Mouse (Mus musculus): ENCODE data around the gene Slc22a15. TPM values are rescaled to one million over a fixed set of nuclear protein-coding genes. Genes with fewer than 3 reads are reported as not detected.

The Slc22a15 gene
- polyA plus RNA-seq, 1 experiment from 2014 or later = 5.7 TPM

DNA sequence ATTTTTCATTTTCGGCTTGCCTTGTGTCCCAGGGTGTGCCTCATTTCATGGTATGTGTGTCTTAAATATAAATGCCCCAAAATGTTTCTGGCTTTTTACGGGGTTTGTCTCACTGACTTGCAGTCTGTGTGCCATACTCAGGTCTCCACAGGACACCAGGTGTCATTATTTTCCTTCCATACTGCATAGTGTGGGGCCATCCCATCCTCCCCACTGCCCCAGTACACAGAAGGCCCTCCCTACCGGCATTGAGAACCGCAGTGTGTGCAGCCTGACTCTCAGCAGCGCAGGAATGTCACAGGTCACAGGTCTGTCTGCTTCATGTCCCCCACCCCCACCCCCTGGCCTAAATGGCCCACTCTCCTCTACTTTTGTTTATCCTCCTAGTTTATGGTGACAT is 21.2 kb downstream of the Slc22a15 start:
- ATAC-seq = no peak
- Histone ChIP-seq H3K4me1 (ENCODE audit: control insufficient read depth, insufficient read depth, low read length) (no peaks in the 10 kb centered on the region), H3K9ac (ENCODE audit: low read depth, low read length) (no peak overlapping the region), H3K27me3 (replicated peaks; ENCODE audit: control insufficient read depth, insufficient read depth, low read length) (no peaks in the 10 kb centered on the region), H3K4me2 (ENCODE audit: low read depth, low read length) (no peak overlapping the region), H3K4me3 (ENCODE audit: low read length) (no peak overlapping the region), H3K27ac (ENCODE audit: low read length) (no peak overlapping the region), H3K36me3 (ENCODE audit: control insufficient read depth, insufficient read depth, low read length) (no peaks in the 10 kb centered on the region), H3K9me3 (ENCODE audit: control insufficient read depth, low read length) (no peaks in the 10 kb centered on the region)
- 56% methylated on average over 5 of the region's 5 CpGs for WGBS

DNA sequence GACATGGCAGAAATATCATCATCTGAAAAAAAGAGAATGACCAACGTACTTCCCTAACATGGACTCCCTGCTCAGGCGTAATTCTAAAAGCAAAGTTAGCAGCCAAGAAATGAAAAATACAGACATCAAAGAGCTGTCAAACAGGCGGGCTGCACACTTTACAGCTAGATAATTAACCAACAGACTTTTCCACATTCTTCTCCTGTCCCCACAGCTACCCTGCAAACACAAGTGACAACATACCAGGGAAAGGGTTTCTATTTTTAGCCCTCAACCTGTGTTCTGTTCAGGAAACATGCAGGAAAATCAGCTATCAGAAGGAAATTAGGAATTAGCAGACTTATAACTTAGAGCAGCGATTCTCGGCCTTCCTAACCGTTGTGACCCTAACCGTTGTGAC is 21.9 kb downstream of the Slc22a15 start:
- ATAC-seq = no peak
- H3K27ac ChIP-seq (ENCODE audit: low read length) = no peak overlapping the region
- no peaks in the 10 kb centered on the region for H3K4me1 ChIP-seq (ENCODE audit: control insufficient read depth, insufficient read depth, low read length)
- H3K9me3 ChIP-seq (ENCODE audit: control insufficient read depth, low read length) = no peaks in the 10 kb centered on the region
- no peak overlapping the region for H3K4me2 ChIP-seq (ENCODE audit: low read depth, low read length)
- 48% methylated on average over 7 of the region's 7 CpGs for WGBS
- H3K36me3 ChIP-seq (ENCODE audit: control insufficient read depth, insufficient read depth, low read length) = no peaks in the 10 kb centered on the region
- no peaks in the 10 kb centered on the region for H3K27me3 ChIP-seq (replicated peaks; ENCODE audit: control insufficient read depth, insufficient read depth, low read length)
- H3K4me3 ChIP-seq (ENCODE audit: low read length) = no peak overlapping the region
- H3K9ac ChIP-seq (ENCODE audit: low read depth, low read length) = no peak overlapping the region

DNA sequence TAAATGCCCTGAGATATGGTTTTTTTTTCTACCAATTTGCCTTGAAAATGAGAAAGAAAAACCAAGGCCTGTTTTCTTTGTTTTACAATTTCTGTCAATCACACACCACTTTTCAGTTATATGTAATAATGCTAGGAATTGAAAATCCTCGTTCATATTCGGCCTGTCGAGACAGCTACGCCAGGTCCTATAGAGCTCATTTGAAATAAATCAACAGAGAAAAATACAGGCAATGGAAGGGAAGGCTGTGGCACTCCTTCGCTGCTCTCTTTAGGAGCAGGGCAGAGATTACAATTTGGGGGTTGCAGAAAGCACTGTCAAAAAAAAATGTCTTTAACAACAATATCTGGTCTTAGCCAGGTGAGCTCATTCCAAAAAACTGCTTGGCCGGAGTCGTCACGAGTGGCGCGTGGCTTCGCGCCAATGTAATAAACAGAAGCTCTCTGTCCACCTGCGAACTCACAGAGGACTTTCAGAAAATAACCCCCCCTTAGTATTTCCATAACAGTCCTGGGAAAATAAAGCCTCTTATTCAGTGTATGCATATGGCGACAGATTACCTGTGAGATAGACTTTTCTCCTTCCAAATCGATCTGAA is 26.8 kb downstream of the Slc22a15 start:
- ATAC-seq = no peak
- H3K9me3 ChIP-seq (ENCODE audit: control insufficient read depth, low read length) = no peaks in the 10 kb centered on the region
- no peaks in the 10 kb centered on the region for H3K36me3 ChIP-seq (ENCODE audit: control insufficient read depth, insufficient read depth, low read length)
- WGBS = 80% methylated on average over 15 of the region's 15 CpGs
- no peak overlapping the region for H3K4me3 ChIP-seq (ENCODE audit: low read length)
- no peak overlapping the region for H3K4me2 ChIP-seq (ENCODE audit: low read depth, low read length)
- H3K4me1 ChIP-seq (ENCODE audit: control insufficient read depth, insufficient read depth, low read length) = no peaks in the 10 kb centered on the region
- H3K27ac ChIP-seq (ENCODE audit: low read length) = no peak overlapping the region
- H3K9ac ChIP-seq (ENCODE audit: low read depth, low read length) = no peak overlapping the region
- no peaks in the 10 kb centered on the region for H3K27me3 ChIP-seq (replicated peaks; ENCODE audit: control insufficient read depth, insufficient read depth, low read length)

DNA sequence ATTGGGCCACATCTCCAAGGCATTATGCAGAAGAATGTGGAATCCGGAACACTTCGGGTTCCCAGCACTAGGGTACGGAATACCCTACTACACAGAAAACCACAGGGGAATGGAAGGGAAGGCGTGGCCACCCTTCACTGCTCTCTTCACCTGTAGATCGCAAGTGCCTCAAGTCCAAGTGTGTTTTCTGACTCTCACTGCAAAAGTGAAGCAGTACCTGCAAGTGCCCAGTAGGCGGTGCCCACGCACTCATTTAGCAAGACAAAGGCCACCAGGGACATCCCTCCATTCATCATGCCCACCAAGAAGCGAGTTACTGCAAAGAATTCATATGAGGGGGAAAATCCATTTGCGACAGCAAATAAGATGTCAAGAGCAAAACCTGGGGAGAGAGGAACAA is 27.4 kb downstream of the Slc22a15 start:
- no peaks in the 10 kb centered on the region for H3K36me3 ChIP-seq (ENCODE audit: control insufficient read depth, insufficient read depth, low read length)
- no peak overlapping the region for H3K9ac ChIP-seq (ENCODE audit: low read depth, low read length)
- H3K27me3 ChIP-seq (replicated peaks; ENCODE audit: control insufficient read depth, insufficient read depth, low read length) = no peaks in the 10 kb centered on the region
- no peaks in the 10 kb centered on the region for H3K9me3 ChIP-seq (ENCODE audit: control insufficient read depth, low read length)
- 30% methylated on average over 9 of the region's 9 CpGs for WGBS
- H3K4me2 ChIP-seq (ENCODE audit: low read depth, low read length) = no peak overlapping the region
- no peak overlapping the region for H3K4me3 ChIP-seq (ENCODE audit: low read length)
- no peak overlapping the region for H3K27ac ChIP-seq (ENCODE audit: low read length)
- peak; percentile 18; the same call in 1 of the 2 replicates for ATAC-seq
- H3K4me1 ChIP-seq (ENCODE audit: control insufficient read depth, insufficient read depth, low read length) = no peaks in the 10 kb centered on the region

DNA sequence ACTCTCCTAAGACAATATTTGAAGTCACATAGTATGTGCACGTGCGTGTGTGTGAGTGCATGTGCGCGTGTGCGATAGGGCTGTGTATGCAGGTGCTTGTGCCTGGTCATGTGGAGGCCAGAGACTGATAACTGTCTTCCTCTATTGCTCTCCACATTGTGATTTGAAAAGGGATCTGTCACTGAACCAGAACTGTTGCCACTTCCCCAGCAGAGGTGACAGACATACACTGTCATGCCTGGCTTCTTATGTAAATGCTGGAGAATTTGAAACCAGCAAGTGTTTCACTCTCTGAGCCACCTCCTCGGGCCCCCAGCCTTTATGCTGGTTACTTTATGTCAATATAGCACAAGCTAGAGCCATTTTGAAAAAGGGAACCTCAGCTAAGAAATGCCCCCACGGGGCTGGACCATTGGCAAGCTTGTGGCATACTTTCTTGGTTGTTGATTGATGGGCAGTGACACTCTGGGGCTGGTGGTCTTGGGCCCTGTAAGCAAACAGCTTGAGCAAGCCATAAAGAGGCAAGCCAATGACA is 28.8 kb downstream of the Slc22a15 start:
- ATAC-seq = no peak
- no peak overlapping the region for H3K27ac ChIP-seq (ENCODE audit: low read length)
- H3K4me1 ChIP-seq (ENCODE audit: control insufficient read depth, insufficient read depth, low read length) = no peaks in the 10 kb centered on the region
- H3K4me3 ChIP-seq (ENCODE audit: low read length) = no peak overlapping the region
- H3K4me2 ChIP-seq (ENCODE audit: low read depth, low read length) = no peak overlapping the region
- no peaks in the 10 kb centered on the region for H3K9me3 ChIP-seq (ENCODE audit: control insufficient read depth, low read length)
- 84% methylated on average over 7 of the region's 7 CpGs for WGBS
- no peaks in the 10 kb centered on the region for H3K36me3 ChIP-seq (ENCODE audit: control insufficient read depth, insufficient read depth, low read length)
- H3K9ac ChIP-seq (ENCODE audit: low read depth, low read length) = no peak overlapping the region
- H3K27me3 ChIP-seq (replicated peaks; ENCODE audit: control insufficient read depth, insufficient read depth, low read length) = no peaks in the 10 kb centered on the region

DNA sequence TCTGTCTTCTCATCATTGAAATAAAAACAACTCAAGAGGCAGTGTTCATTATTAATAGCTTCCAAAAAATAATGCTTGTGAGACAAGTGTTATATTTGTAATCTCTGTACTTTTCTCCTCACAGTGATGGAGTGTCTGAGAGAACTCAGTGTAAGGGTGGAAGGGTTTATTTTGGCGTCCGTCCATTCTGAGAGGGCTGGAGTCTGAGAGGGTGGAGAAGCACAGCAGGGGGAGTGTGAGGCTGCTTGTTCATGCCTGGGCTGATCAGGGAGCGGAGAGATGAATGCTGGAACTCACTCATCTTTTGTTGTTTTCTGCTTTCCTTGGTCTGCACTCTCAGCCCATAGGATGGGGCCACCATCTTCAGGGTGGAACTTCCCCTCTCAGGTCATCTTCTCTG is 38.7 kb downstream of the Slc22a15 start:
- Histone ChIP-seq H3K27me3 (replicated peaks; ENCODE audit: control insufficient read depth, insufficient read depth, low read length) (no peaks in the 10 kb centered on the region), H3K4me2 (ENCODE audit: low read depth, low read length) (no peak overlapping the region), H3K27ac (ENCODE audit: low read length) (no peak overlapping the region), H3K4me1 (ENCODE audit: control insufficient read depth, insufficient read depth, low read length) (peaks cover 5% of the 10 kb centered on the region; the same call in 1 of the 2 replicates), H3K4me3 (ENCODE audit: low read length) (no peak overlapping the region), H3K9me3 (ENCODE audit: control insufficient read depth, low read length) (no peaks in the 10 kb centered on the region), H3K36me3 (ENCODE audit: control insufficient read depth, insufficient read depth, low read length) (no peaks in the 10 kb centered on the region), H3K9ac (ENCODE audit: low read depth, low read length) (no peak overlapping the region)
- 58% methylated on average over 3 of the region's 3 CpGs for WGBS
- ATAC-seq = peak; percentile 65

DNA sequence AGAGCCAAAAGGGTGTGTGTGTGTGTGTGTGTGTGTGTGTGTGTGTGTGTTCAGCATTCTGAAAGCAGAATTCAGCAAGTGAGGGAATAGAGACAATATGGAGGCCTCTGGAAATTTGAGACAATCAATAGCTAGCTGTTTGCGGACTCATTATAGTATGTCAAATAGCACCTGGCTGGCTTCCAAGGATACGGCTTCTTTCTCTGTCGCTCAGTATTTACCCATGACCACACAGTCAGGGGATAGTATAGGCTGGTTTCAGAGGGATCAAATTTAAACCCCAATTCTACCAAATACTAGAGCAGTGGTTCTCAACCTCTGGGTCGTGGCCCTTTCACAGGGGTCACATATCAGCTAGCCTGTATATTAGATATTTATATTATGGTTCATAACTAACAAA is 39.2 kb downstream of the Slc22a15 start:
- no peaks in the 10 kb centered on the region for H3K9me3 ChIP-seq (ENCODE audit: control insufficient read depth, low read length)
- ATAC-seq = peak; percentile 66; the same call in 1 of the 2 replicates
- no peaks in the 10 kb centered on the region for H3K36me3 ChIP-seq (ENCODE audit: control insufficient read depth, insufficient read depth, low read length)
- H3K27me3 ChIP-seq (replicated peaks; ENCODE audit: control insufficient read depth, insufficient read depth, low read length) = no peaks in the 10 kb centered on the region
- H3K9ac ChIP-seq (ENCODE audit: low read depth, low read length) = no peak overlapping the region
- no peak overlapping the region for H3K27ac ChIP-seq (ENCODE audit: low read length)
- H3K4me1 ChIP-seq (ENCODE audit: control insufficient read depth, insufficient read depth, low read length) = peaks cover 5% of the 10 kb centered on the region; the same call in 1 of the 2 replicates
- H3K4me3 ChIP-seq (ENCODE audit: low read length) = no peak overlapping the region
- H3K4me2 ChIP-seq (ENCODE audit: low read depth, low read length) = no peak overlapping the region
- WGBS = 48% methylated on average over 4 of the region's 4 CpGs

DNA sequence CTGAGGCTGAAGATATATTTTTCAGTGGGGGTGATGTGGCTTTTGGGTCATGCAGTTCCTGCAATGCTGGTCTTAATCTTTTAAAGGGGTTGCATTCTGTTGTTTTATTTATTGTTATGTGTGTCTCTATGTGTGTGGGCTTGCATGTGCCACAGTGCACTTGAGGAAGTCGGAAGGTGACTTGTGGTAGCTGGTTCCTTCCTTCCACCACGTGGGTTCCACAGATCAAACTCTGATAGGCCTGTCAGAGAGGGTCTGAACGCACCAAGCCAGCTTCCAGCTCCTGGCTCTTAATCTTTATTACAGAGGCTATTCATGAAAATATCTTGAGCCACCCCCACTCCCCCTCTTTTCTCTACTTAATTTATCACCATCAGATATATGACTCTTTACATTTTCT is 40.4 kb downstream of the Slc22a15 start:
- Histone ChIP-seq H3K4me1 (ENCODE audit: control insufficient read depth, insufficient read depth, low read length) (peaks cover 5% of the 10 kb centered on the region; the same call in 1 of the 2 replicates), H3K27me3 (replicated peaks; ENCODE audit: control insufficient read depth, insufficient read depth, low read length) (no peaks in the 10 kb centered on the region), H3K9me3 (ENCODE audit: control insufficient read depth, low read length) (no peaks in the 10 kb centered on the region), H3K36me3 (ENCODE audit: control insufficient read depth, insufficient read depth, low read length) (no peaks in the 10 kb centered on the region), H3K9ac (ENCODE audit: low read depth, low read length) (no peak overlapping the region), H3K4me2 (ENCODE audit: low read depth, low read length) (no peak overlapping the region), H3K4me3 (ENCODE audit: low read length) (no peak overlapping the region), H3K27ac (ENCODE audit: low read length) (no peak overlapping the region)
- WGBS = 60% methylated on average over 3 of the region's 3 CpGs
- ATAC-seq = no peak

DNA sequence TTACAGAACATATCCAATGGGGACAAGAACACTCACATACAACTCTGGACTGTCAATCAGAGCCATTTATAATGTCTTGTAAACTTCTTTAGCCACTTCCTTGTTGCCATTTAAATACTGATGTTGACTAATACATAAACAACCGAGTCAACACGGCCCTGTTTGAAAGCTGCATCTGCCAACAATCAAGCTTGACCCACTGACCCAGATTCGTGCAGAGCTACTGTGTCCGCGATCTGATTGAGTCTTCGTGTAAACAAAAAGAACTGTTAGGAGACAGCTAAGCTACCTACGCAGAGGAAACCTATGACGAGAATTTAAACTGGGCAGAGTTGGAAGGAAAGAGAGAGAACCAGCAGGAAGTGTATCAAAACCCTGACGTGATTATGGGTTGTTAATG is 42.5 kb downstream of the Slc22a15 start:
- ATAC-seq = no peak
- H3K9ac ChIP-seq (ENCODE audit: low read depth, low read length) = no peak overlapping the region
- H3K4me1 ChIP-seq (ENCODE audit: control insufficient read depth, insufficient read depth, low read length) = peaks cover 5% of the 10 kb centered on the region; the same call in 1 of the 2 replicates
- no peak overlapping the region for H3K27ac ChIP-seq (ENCODE audit: low read length)
- no peaks in the 10 kb centered on the region for H3K27me3 ChIP-seq (replicated peaks; ENCODE audit: control insufficient read depth, insufficient read depth, low read length)
- WGBS = 38% methylated on average over 9 of the region's 9 CpGs
- no peak overlapping the region for H3K4me3 ChIP-seq (ENCODE audit: low read length)
- no peaks in the 10 kb centered on the region for H3K9me3 ChIP-seq (ENCODE audit: control insufficient read depth, low read length)
- no peak overlapping the region for H3K4me2 ChIP-seq (ENCODE audit: low read depth, low read length)
- no peaks in the 10 kb centered on the region for H3K36me3 ChIP-seq (ENCODE audit: control insufficient read depth, insufficient read depth, low read length)

DNA sequence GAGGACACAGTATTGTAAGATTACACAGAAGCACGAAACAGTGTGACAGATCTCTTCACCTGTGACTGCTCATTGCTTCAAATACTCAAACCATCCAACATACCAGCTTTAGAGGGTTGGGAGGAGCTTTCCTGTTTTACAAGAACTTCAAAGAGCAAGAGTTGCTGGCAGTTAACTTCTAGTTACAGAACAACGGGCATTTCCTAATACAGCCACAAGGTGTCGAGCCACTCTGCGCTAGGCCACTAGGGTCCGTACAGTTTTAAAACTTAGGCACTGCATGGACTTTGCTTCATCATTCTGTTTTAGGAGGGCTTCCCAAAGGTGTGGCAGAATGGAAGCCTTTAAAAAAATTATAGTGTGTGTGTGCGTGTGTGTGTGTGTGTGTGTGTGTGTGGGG is 43.4 kb downstream of the Slc22a15 start:
- H3K27ac ChIP-seq (ENCODE audit: low read length) = no peak overlapping the region
- H3K9ac ChIP-seq (ENCODE audit: low read depth, low read length) = no peak overlapping the region
- no peak for ATAC-seq
- no peak overlapping the region for H3K4me2 ChIP-seq (ENCODE audit: low read depth, low read length)
- H3K4me3 ChIP-seq (ENCODE audit: low read length) = no peak overlapping the region
- no peaks in the 10 kb centered on the region for H3K27me3 ChIP-seq (replicated peaks; ENCODE audit: control insufficient read depth, insufficient read depth, low read length)
- H3K4me1 ChIP-seq (ENCODE audit: control insufficient read depth, insufficient read depth, low read length) = peaks cover 5% of the 10 kb centered on the region; the same call in 1 of the 2 replicates
- H3K36me3 ChIP-seq (ENCODE audit: control insufficient read depth, insufficient read depth, low read length) = no peaks in the 10 kb centered on the region
- no peaks in the 10 kb centered on the region for H3K9me3 ChIP-seq (ENCODE audit: control insufficient read depth, low read length)
- 69% methylated on average over 6 of the region's 6 CpGs for WGBS

Measured in intestine, embryonic 16.5 days (tissue).